Mouse (Mus musculus): ENCODE data around the gene Fbln2. TPM values are rescaled to one million over a fixed set of nuclear protein-coding genes. Genes with fewer than 3 reads are reported as not detected.

The Fbln2 gene
- polyA plus RNA-seq, 1 experiment from 2014 or later: 7.3 TPM

GRCm38 (mm10) chr6:91213287-91214218 is 1.3 kb downstream of the Fbln2 start:
- Histone ChIP-seq H3K27me3 (replicated peaks; ENCODE audit: control insufficient read depth, insufficient read depth, low read length) (0 out of 2 replicates have a peak, but pooled peaks cover 4% of the 10 kb centered on the region), H3K9ac (ENCODE audit: low read length) (no peak overlapping the region), H3K27ac (ENCODE audit: low read depth, low read length) (no peak overlapping the region), H3K36me3 (ENCODE audit: control insufficient read depth, insufficient read depth, low read length) (no peaks in the 10 kb centered on the region), H3K4me2 (ENCODE audit: low read length) (peak overlapping the region; percentile 56), H3K4me3 (ENCODE audit: low read depth, low read length) (0 out of 2 replicates have a peak overlapping the region, but pooled peaks have one; percentile 30), H3K4me1 (ENCODE audit: control insufficient read depth, insufficient read depth, low read length) (peaks cover 12% of the 10 kb centered on the region; the same call in 1 of the 2 replicates), H3K9me3 (replicated peaks; ENCODE audit: control insufficient read depth, low read length) (no peaks in the 10 kb centered on the region)
- DNase-seq (ENCODE audit: low spot score) (no peak), ATAC-seq (peak; percentile 15; the same call in 1 of the 2 replicates)
- 59% methylated on average over 21 of the region's 21 CpGs for WGBS

GRCm38 (mm10) chr6:91215454-91215853 is 3.2 kb downstream of the Fbln2 start:
- H3K27ac ChIP-seq (ENCODE audit: low read depth, low read length): no peak overlapping the region
- H3K4me1 ChIP-seq (ENCODE audit: control insufficient read depth, insufficient read depth, low read length): peaks cover 13% of the 10 kb centered on the region; the same call in 1 of the 2 replicates
- ATAC-seq (no peak), DNase-seq (ENCODE audit: low spot score) (no peak)
- no peak overlapping the region for H3K9ac ChIP-seq (ENCODE audit: low read length)
- no peak overlapping the region for H3K4me3 ChIP-seq (ENCODE audit: low read depth, low read length)
- no peak overlapping the region for H3K4me2 ChIP-seq (ENCODE audit: low read length)
- WGBS: 61% methylated on average over 1 of the region's 1 CpGs
- no peaks in the 10 kb centered on the region for H3K9me3 ChIP-seq (replicated peaks; ENCODE audit: control insufficient read depth, low read length)
- 0 out of 2 replicates have a peak, but pooled peaks cover 4% of the 10 kb centered on the region for H3K27me3 ChIP-seq (replicated peaks; ENCODE audit: control insufficient read depth, insufficient read depth, low read length)
- H3K36me3 ChIP-seq (ENCODE audit: control insufficient read depth, insufficient read depth, low read length): no peaks in the 10 kb centered on the region

- no peaks in the 10 kb centered on the region for H3K36me3 ChIP-seq (ENCODE audit: control insufficient read depth, insufficient read depth, low read length)
- H3K4me1 ChIP-seq (ENCODE audit: control insufficient read depth, insufficient read depth, low read length): peaks cover 5% of the 10 kb centered on the region; the same call in 1 of the 2 replicates
- 56% methylated on average over 9 of the region's 9 CpGs for WGBS
- ATAC-seq: no peak
- no peak overlapping the region for H3K9ac ChIP-seq (ENCODE audit: low read length)
- no peaks in the 10 kb centered on the region for H3K9me3 ChIP-seq (replicated peaks; ENCODE audit: control insufficient read depth, low read length)
- no peaks in the 10 kb centered on the region for H3K27me3 ChIP-seq (replicated peaks; ENCODE audit: control insufficient read depth, insufficient read depth, low read length)
- H3K4me2 ChIP-seq (ENCODE audit: low read length): no peak overlapping the region
- no peak overlapping the region for H3K27ac ChIP-seq (ENCODE audit: low read depth, low read length)
- DNase-seq (ENCODE audit: low spot score): no peak
- H3K4me3 ChIP-seq (ENCODE audit: low read depth, low read length): no peak overlapping the region
These were observed 6.2 kb downstream of the Fbln2 start for GRCm38 (mm10) chr6:91218445-91218844.

- Histone ChIP-seq H3K27me3 (replicated peaks; ENCODE audit: control insufficient read depth, insufficient read depth, low read length) (no peaks in the 10 kb centered on the region), H3K9me3 (replicated peaks; ENCODE audit: control insufficient read depth, low read length) (no peaks in the 10 kb centered on the region), H3K36me3 (ENCODE audit: control insufficient read depth, insufficient read depth, low read length) (no peaks in the 10 kb centered on the region), H3K4me3 (ENCODE audit: low read depth, low read length) (no peak overlapping the region), H3K27ac (ENCODE audit: low read depth, low read length) (no peak overlapping the region), H3K4me1 (ENCODE audit: control insufficient read depth, insufficient read depth, low read length) (peaks cover 6% of the 10 kb centered on the region; the same call in 1 of the 2 replicates), H3K9ac (ENCODE audit: low read length) (no peak overlapping the region), H3K4me2 (ENCODE audit: low read length) (no peak overlapping the region)
- ATAC-seq (no peak), DNase-seq (ENCODE audit: low spot score) (no peak)
- WGBS: 82% methylated on average over 3 of the region's 3 CpGs
These were observed 6.6 kb downstream of the Fbln2 start for GRCm38 (mm10) chr6:91218871-91219270.

- Histone ChIP-seq H3K27ac (ENCODE audit: low read depth, low read length) (no peak overlapping the region), H3K9ac (ENCODE audit: low read length) (no peak overlapping the region), H3K4me3 (ENCODE audit: low read depth, low read length) (no peak overlapping the region), H3K36me3 (ENCODE audit: control insufficient read depth, insufficient read depth, low read length) (no peaks in the 10 kb centered on the region), H3K9me3 (replicated peaks; ENCODE audit: control insufficient read depth, low read length) (no peaks in the 10 kb centered on the region), H3K27me3 (replicated peaks; ENCODE audit: control insufficient read depth, insufficient read depth, low read length) (no peaks in the 10 kb centered on the region), H3K4me2 (ENCODE audit: low read length) (no peak overlapping the region), H3K4me1 (ENCODE audit: control insufficient read depth, insufficient read depth, low read length) (peaks cover 6% of the 10 kb centered on the region; the same call in 1 of the 2 replicates)
- DNase-seq (ENCODE audit: low spot score) (peak; percentile 62), ATAC-seq (peak; percentile 56; the same call in 1 of the 2 replicates)
These were observed 7.8 kb downstream of the Fbln2 start for GRCm38 (mm10) chr6:91220062-91220461.

- Histone ChIP-seq H3K4me3 (ENCODE audit: low read depth, low read length) (no peak overlapping the region), H3K27me3 (replicated peaks; ENCODE audit: control insufficient read depth, insufficient read depth, low read length) (no peaks in the 10 kb centered on the region), H3K9me3 (replicated peaks; ENCODE audit: control insufficient read depth, low read length) (no peaks in the 10 kb centered on the region), H3K27ac (ENCODE audit: low read depth, low read length) (no peak overlapping the region), H3K36me3 (ENCODE audit: control insufficient read depth, insufficient read depth, low read length) (no peaks in the 10 kb centered on the region), H3K4me1 (ENCODE audit: control insufficient read depth, insufficient read depth, low read length) (peaks cover 6% of the 10 kb centered on the region; the same call in 1 of the 2 replicates), H3K9ac (ENCODE audit: low read length) (no peak overlapping the region), H3K4me2 (ENCODE audit: low read length) (no peak overlapping the region)
- 6% methylated on average over 3 of the region's 3 CpGs for WGBS
- DNase-seq (ENCODE audit: low spot score): no peak
- ATAC-seq: no peak
These were observed 8.8 kb downstream of the Fbln2 start for GRCm38 (mm10) chr6:91221094-91221493.

- 73% methylated on average over 10 of the region's 10 CpGs for WGBS
- DNase-seq (ENCODE audit: low spot score) (no peak), ATAC-seq (no peak)
These were observed 10.6 kb downstream of the Fbln2 start for GRCm38 (mm10) chr6:91222694-91223346.

GRCm38 (mm10) chr6:91224939-91225338 is 12.7 kb downstream of the Fbln2 start:
- no peak overlapping the region for H3K4me3 ChIP-seq (ENCODE audit: low read depth, low read length)
- no peak overlapping the region for H3K27ac ChIP-seq (ENCODE audit: low read depth, low read length)
- H3K4me1 ChIP-seq (ENCODE audit: control insufficient read depth, insufficient read depth, low read length): peaks cover 3% of the 10 kb centered on the region; the same call in 1 of the 2 replicates
- 70% methylated on average over 6 of the region's 6 CpGs for WGBS
- ATAC-seq (no peak), DNase-seq (ENCODE audit: low spot score) (no peak)
- H3K27me3 ChIP-seq (replicated peaks; ENCODE audit: control insufficient read depth, insufficient read depth, low read length): no peaks in the 10 kb centered on the region
- no peaks in the 10 kb centered on the region for H3K36me3 ChIP-seq (ENCODE audit: control insufficient read depth, insufficient read depth, low read length)
- H3K4me2 ChIP-seq (ENCODE audit: low read length): no peak overlapping the region
- H3K9me3 ChIP-seq (replicated peaks; ENCODE audit: control insufficient read depth, low read length): no peaks in the 10 kb centered on the region
- H3K9ac ChIP-seq (ENCODE audit: low read length): no peak overlapping the region

More at GRCm38 (mm10) chr6:91222694-91223346, 10.6 kb downstream of the Fbln2 start:
- peaks cover 6% of the 10 kb centered on the region; the same call in 1 of the 2 replicates for H3K4me1 ChIP-seq (ENCODE audit: control insufficient read depth, insufficient read depth, low read length)
- H3K9ac ChIP-seq (ENCODE audit: low read length): no peak overlapping the region
- H3K27me3 ChIP-seq (replicated peaks; ENCODE audit: control insufficient read depth, insufficient read depth, low read length): no peaks in the 10 kb centered on the region
- no peaks in the 10 kb centered on the region for H3K36me3 ChIP-seq (ENCODE audit: control insufficient read depth, insufficient read depth, low read length)
- no peak overlapping the region for H3K27ac ChIP-seq (ENCODE audit: low read depth, low read length)
- H3K9me3 ChIP-seq (replicated peaks; ENCODE audit: control insufficient read depth, low read length): no peaks in the 10 kb centered on the region
- H3K4me3 ChIP-seq (ENCODE audit: low read depth, low read length): no peak overlapping the region
- H3K4me2 ChIP-seq (ENCODE audit: low read length): no peak overlapping the region

Measured in forebrain, embryonic 14.5 days (tissue).